Mouse (Mus musculus): ENCODE measurements around the gene Arrdc2. TPM values are rescaled to one million over a fixed set of nuclear protein-coding genes. Genes with fewer than 3 reads are reported as not detected.

Gene Arrdc2
- polyA plus RNA-seq, 1 experiment from 2014 or later: 5.7 TPM

- DNase-seq (ENCODE audit: extremely low spot score, low spot score): no peak
- Histone ChIP-seq H3K4me1 (peaks cover 44% of the 10 kb centered on the region), H3K27ac (peak overlapping the region; percentile 93), H3K27me3 (ENCODE audit: poor library complexity, severe bottlenecking) (peaks cover 14% of the 10 kb centered on the region; the same call in 1 of the 2 replicates), H3K9me3 (no peaks in the 10 kb centered on the region), H3K36me3 (replicated peaks) (peaks cover 12% of the 10 kb centered on the region), H3K4me3 (peak overlapping the region; percentile 82)
- WGBS: 8% methylated on average over 31 of the region's 31 CpGs
These were observed 33.3 kb upstream of the Arrdc2 start for GRCm38 (mm10) chr8:70872643-70873363.

GRCm38 (mm10) chr8:70871195-70871807 is 31.8 kb upstream of the Arrdc2 start:
- no peaks in the 10 kb centered on the region for H3K9me3 ChIP-seq
- H3K4me3 ChIP-seq: peak overlapping the region; percentile 5; the same call in 1 of the 2 replicates
- H3K27me3 ChIP-seq (ENCODE audit: poor library complexity, severe bottlenecking): peaks cover 17% of the 10 kb centered on the region; the same call in 1 of the 2 replicates
- WGBS: 91% methylated on average over 5 of the region's 5 CpGs
- no peak for DNase-seq (ENCODE audit: extremely low spot score, low spot score)
- H3K27ac ChIP-seq: no peak overlapping the region
- H3K36me3 ChIP-seq (replicated peaks): peaks cover 16% of the 10 kb centered on the region
- peaks cover 54% of the 10 kb centered on the region for H3K4me1 ChIP-seq

- H3K27me3 ChIP-seq (ENCODE audit: poor library complexity, severe bottlenecking): peaks cover 17% of the 10 kb centered on the region
- H3K4me1 ChIP-seq: peaks cover 71% of the 10 kb centered on the region
- H3K36me3 ChIP-seq (replicated peaks): peaks cover 16% of the 10 kb centered on the region
- DNase-seq (ENCODE audit: extremely low spot score, low spot score): peak; percentile 73
- H3K9me3 ChIP-seq: no peaks in the 10 kb centered on the region
- WGBS: 47% methylated on average over 16 of the region's 16 CpGs
- H3K4me3 ChIP-seq: 0 out of 2 replicates have a peak overlapping the region, but pooled peaks have one; percentile 42
- peak overlapping the region; percentile 74 for H3K27ac ChIP-seq
These were observed 30.1 kb upstream of the Arrdc2 start for GRCm38 (mm10) chr8:70869601-70870041.

- no peak for DNase-seq (ENCODE audit: extremely low spot score, low spot score)
- H3K27ac ChIP-seq: peak overlapping the region; percentile 74
- 38% methylated on average over 5 of the region's 5 CpGs for WGBS
- H3K4me3 ChIP-seq: peak overlapping the region; percentile 42; the same call in 1 of the 2 replicates
- no peaks in the 10 kb centered on the region for H3K9me3 ChIP-seq
- peaks cover 16% of the 10 kb centered on the region for H3K36me3 ChIP-seq (replicated peaks)
- H3K27me3 ChIP-seq (ENCODE audit: poor library complexity, severe bottlenecking): peaks cover 21% of the 10 kb centered on the region
- peaks cover 75% of the 10 kb centered on the region for H3K4me1 ChIP-seq
These were observed 29.7 kb upstream of the Arrdc2 start for GRCm38 (mm10) chr8:70869199-70869571.

GRCm38 (mm10) chr8:70868559-70869198 is 29.2 kb upstream of the Arrdc2 start:
- Histone ChIP-seq H3K9me3 (no peaks in the 10 kb centered on the region), H3K27ac (peak overlapping the region; percentile 74), H3K27me3 (ENCODE audit: poor library complexity, severe bottlenecking) (peaks cover 26% of the 10 kb centered on the region), H3K36me3 (replicated peaks) (peaks cover 16% of the 10 kb centered on the region), H3K4me1 (peaks cover 76% of the 10 kb centered on the region), H3K4me3 (peak overlapping the region; percentile 42)
- peak; percentile 72 for DNase-seq (ENCODE audit: extremely low spot score, low spot score)
- 11% methylated on average over 40 of the region's 40 CpGs for WGBS

- no peak for DNase-seq (ENCODE audit: extremely low spot score, low spot score)
- 87% methylated on average over 7 of the region's 7 CpGs for WGBS
These were observed 27.0 kb upstream of the Arrdc2 start for GRCm38 (mm10) chr8:70866566-70866965.

GRCm38 (mm10) chr8:70866001-70866520 is 26.5 kb upstream of the Arrdc2 start:
- peak overlapping the region; percentile 66 for H3K4me3 ChIP-seq
- no peak for DNase-seq (ENCODE audit: extremely low spot score, low spot score)
- no peaks in the 10 kb centered on the region for H3K9me3 ChIP-seq
- peaks cover 82% of the 10 kb centered on the region for H3K4me1 ChIP-seq
- WGBS: 9% methylated on average over 12 of the region's 12 CpGs
- H3K36me3 ChIP-seq (replicated peaks): peaks cover 16% of the 10 kb centered on the region
- H3K27me3 ChIP-seq (ENCODE audit: poor library complexity, severe bottlenecking): peaks cover 52% of the 10 kb centered on the region
- H3K27ac ChIP-seq: peak overlapping the region; percentile 98

More at GRCm38 (mm10) chr8:70866566-70866965, 27.0 kb upstream of the Arrdc2 start:
- H3K27me3 ChIP-seq (ENCODE audit: poor library complexity, severe bottlenecking): peaks cover 47% of the 10 kb centered on the region
- H3K4me1 ChIP-seq: peaks cover 83% of the 10 kb centered on the region
- peaks cover 16% of the 10 kb centered on the region for H3K36me3 ChIP-seq (replicated peaks)
- H3K9me3 ChIP-seq: no peaks in the 10 kb centered on the region
- peak overlapping the region; percentile 98; the same call in 1 of the 2 replicates for H3K27ac ChIP-seq
- peak overlapping the region; percentile 66; the same call in 1 of the 2 replicates for H3K4me3 ChIP-seq

- peaks cover 57% of the 10 kb centered on the region for H3K27me3 ChIP-seq (ENCODE audit: poor library complexity, severe bottlenecking)
- peaks cover 16% of the 10 kb centered on the region for H3K36me3 ChIP-seq (replicated peaks)
- peaks cover 82% of the 10 kb centered on the region for H3K4me1 ChIP-seq
- peak; percentile 99 for DNase-seq (ENCODE audit: extremely low spot score, low spot score)
- H3K4me3 ChIP-seq: peak overlapping the region; percentile 66
- under 1% methylated on average over 46 of the region's 46 CpGs for WGBS
- no peaks in the 10 kb centered on the region for H3K9me3 ChIP-seq
- peak overlapping the region; percentile 98 for H3K27ac ChIP-seq
These were observed 26.0 kb upstream of the Arrdc2 start for GRCm38 (mm10) chr8:70865350-70866000.

GRCm38 (mm10) chr8:70864712-70865221 is 25.2 kb upstream of the Arrdc2 start:
- DNase-seq (ENCODE audit: extremely low spot score, low spot score): peak; percentile 72
- peak overlapping the region; percentile 98 for H3K27ac ChIP-seq
- H3K9me3 ChIP-seq: no peaks in the 10 kb centered on the region
- H3K27me3 ChIP-seq (ENCODE audit: poor library complexity, severe bottlenecking): peaks cover 57% of the 10 kb centered on the region
- peaks cover 81% of the 10 kb centered on the region for H3K4me1 ChIP-seq
- under 1% methylated on average over 24 of the region's 24 CpGs for WGBS
- H3K36me3 ChIP-seq (replicated peaks): peaks cover 16% of the 10 kb centered on the region
- peak overlapping the region; percentile 66 for H3K4me3 ChIP-seq

GRCm38 (mm10) chr8:70863956-70864711 is 24.6 kb upstream of the Arrdc2 start:
- Histone ChIP-seq H3K9me3 (no peaks in the 10 kb centered on the region), H3K36me3 (replicated peaks) (peaks cover 16% of the 10 kb centered on the region), H3K4me1 (peaks cover 75% of the 10 kb centered on the region), H3K27me3 (ENCODE audit: poor library complexity, severe bottlenecking) (peaks cover 55% of the 10 kb centered on the region), H3K4me3 (peak overlapping the region; percentile 66), H3K27ac (peak overlapping the region; percentile 98)
- DNase-seq (ENCODE audit: extremely low spot score, low spot score): peak; percentile 50
- WGBS: under 1% methylated on average over 46 of the region's 46 CpGs

- Histone ChIP-seq H3K27me3 (ENCODE audit: poor library complexity, severe bottlenecking) (peaks cover 44% of the 10 kb centered on the region), H3K36me3 (replicated peaks) (peaks cover 6% of the 10 kb centered on the region), H3K27ac (peak within 1 kb of the TSS; percentile 98), H3K9me3 (no peaks in the 10 kb centered on the region), H3K4me1 (peaks cover 73% of the 10 kb centered on the region), H3K4me3 (peak within 1 kb of the TSS; percentile 66)
- DNase-seq (ENCODE audit: extremely low spot score, low spot score): peak; percentile 59
- under 1% methylated on average over 55 of the region's 55 CpGs for WGBS
These were observed 23.5 kb upstream of the Arrdc2 start, which contains the start of gene Kcnn1 for GRCm38 (mm10) chr8:70862824-70863641. TSS of gene Kcnn1 (minus strand) at chr8:70863258.

Data from forebrain, embryonic 10.5 days (tissue).